Mouse (Mus musculus) activated CD4-positive, CD25-positive, alpha-beta regulatory T cell, adult 9 weeks (primary cell): ENCODE measurements around the gene Plcb2. TPM values are rescaled to one million over a fixed set of nuclear protein-coding genes. Genes with fewer than 3 reads are reported as not detected.

Experiments
- polyA plus RNA-seq: library from polyadenylated mRNA; unstranded; fragments of 100-300 nt; shearing (Covaris generic); gene quantifications from one replicate; pipeline ENCODE4 v1.2.1, GENCODE M21; 2017

Gene Plcb2
- polyA plus RNA-seq = 38.6 TPM

GRCm38 (mm10) chr2:118728337-118728736 lies at the start of gene Plcb2:
Plcb2 (minus strand) TSS chr2:118728438.

GRCm38 (mm10) chr2:118772158-118772874 lies 44.1 kb upstream of the Plcb2 start, which contains the start of gene Phgr1:
Phgr1 (plus strand) TSS chr2:118772769.

GRCm38 (mm10) chr2:118761906-118762783 lies 33.9 kb upstream of the Plcb2 start, which contains the start of gene Ccdc9b:
Ccdc9b (minus strand) TSS chr2:118762661.

DNA sequence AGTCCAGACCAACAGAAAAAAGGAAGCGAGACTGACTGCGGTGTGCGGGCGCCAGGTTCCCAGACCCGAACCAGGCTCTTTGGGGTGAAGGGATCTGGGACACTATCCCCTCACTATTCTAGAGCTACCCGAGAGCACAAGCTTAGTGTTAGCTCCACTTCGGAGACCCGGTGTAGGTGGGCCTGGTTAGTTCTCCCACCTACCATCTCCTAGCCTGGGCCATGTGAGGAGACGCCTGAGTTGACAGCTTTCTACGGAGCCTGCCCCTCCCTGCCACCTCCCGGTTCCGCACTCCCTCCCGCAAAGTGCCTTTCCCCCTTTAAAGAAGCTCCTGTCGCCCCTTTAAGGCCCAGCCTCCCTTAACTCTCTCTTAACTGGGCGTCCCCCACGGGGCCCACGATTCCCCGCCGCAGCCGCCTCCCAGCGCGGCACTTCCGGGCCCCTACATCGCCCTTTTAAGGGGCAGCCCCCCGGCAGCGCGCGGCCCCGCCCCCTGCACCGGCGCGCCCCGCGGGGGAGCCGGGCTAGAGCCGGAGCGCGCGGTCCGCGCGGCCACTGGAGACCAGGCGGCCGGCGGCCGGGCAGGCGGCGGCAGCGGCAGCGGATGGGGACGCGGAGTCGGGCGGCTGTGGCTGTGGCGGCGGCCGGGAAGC lies 17.1 kb upstream of the Plcb2 start, which contains the start of gene Inafm2:
Inafm2 (plus strand) TSS at position 527 of the 653 bp plus-strand sequence.

GRCm38 (mm10) chr2:118703913-118704730 lies 24.1 kb downstream of the Plcb2 start, which contains the start of gene Ankrd63:
Ankrd63 (minus strand) TSS chr2:118703963.

DNA sequence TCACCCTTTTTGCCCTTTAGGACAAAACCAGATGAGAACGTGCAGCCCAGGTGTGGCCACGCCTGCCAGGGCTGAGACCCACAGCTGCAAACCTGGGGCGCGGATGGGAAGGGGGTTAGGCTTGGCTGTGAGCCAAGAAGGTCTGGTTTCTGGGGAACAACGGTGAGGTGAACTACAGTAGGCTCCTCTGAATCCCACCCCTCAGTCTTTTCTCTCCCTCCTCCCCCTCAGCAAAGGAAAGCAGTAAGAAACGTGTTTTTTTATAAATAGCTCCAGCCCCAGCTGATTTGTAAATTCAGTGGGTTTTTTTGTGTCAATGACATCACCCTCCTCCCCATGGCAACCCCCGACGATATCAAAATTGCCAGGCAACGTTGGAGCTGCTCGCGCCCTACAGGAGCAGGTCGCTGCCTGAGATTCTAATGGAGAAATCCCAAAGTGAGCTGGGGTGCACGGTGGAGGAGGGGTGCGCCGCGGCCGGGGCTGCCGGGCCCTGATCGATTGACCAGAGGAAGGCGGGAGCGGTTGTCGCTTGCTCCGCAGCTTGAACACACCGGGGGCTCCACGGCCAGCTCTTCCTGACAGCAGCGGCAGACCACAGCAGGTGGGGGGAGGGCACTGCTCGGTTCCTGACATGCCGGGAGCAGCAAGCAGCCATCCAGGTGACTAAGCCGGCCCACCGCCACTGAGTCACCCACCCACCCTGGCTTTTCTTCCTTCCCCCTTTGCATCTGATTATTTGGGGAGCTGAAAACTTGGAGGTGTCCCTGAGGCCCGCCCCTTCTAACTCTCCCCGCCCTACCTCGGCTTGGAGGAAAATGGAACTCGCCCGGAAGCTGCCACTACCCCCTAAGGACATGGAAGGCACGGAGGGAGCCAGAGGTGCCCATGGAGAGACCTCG lies 65.1 kb downstream of the Plcb2 start, which contains the start of gene Pak6:
Pak6 (plus strand) TSS at position 402 of the 902 bp plus-strand sequence.

Other genes with a start within 250 kb of the Plcb2 start
- gene Srp14, start 248.7 kb downstream of the Plcb2 start, polyA plus RNA-seq = 347 TPM
- gene Bmf, start 178.8 kb downstream of the Plcb2 start, polyA plus RNA-seq = 2.3 TPM
- gene Bub1b, start 130.2 kb downstream of the Plcb2 start, polyA plus RNA-seq = 12.1 TPM
- gene Pak6, start 65.1 kb downstream of the Plcb2 start, polyA plus RNA-seq = not detected
- gene Ankrd63, start 24.5 kb downstream of the Plcb2 start, polyA plus RNA-seq = not detected
- 2.4 TPM for gene Inafm2, start 17.3 kb upstream of the Plcb2 start, polyA plus RNA-seq
- not detected for gene Ccdc9b, start 34.2 kb upstream of the Plcb2 start, polyA plus RNA-seq
- not detected for gene Phgr1, start 44.3 kb upstream of the Plcb2 start, polyA plus RNA-seq
- gene Disp2, start 51.3 kb upstream of the Plcb2 start, polyA plus RNA-seq = not detected
- 13.1 TPM for gene Knstrn, start 85.6 kb upstream of the Plcb2 start, polyA plus RNA-seq
- gene Ivd, start 133.5 kb upstream of the Plcb2 start, polyA plus RNA-seq = 65.9 TPM
- 1.7 TPM for gene Bahd1, start 171.9 kb upstream of the Plcb2 start, polyA plus RNA-seq
- 4.4 TPM for gene Chst14, start 198.1 kb upstream of the Plcb2 start, polyA plus RNA-seq